Mouse (Mus musculus): Measurements from ENCODE around the gene Nsun5. TPM values are rescaled to one million over a fixed set of nuclear protein-coding genes. Genes with fewer than 3 reads are reported as not detected.
"Not testable (repeated sequence)": the region's sequence is repeated elsewhere in the genome, so short reads cannot be mapped to it uniquely, and the experiment has no call there.

Nsun5 gene
- total RNA-seq, 2 experiments from 2014 or later: 0.77 to 3.2 TPM

- ATAC-seq (replicated peaks; ENCODE audit: low FRiP score, poor library complexity, severe bottlenecking): not testable (repeated sequence)
Observed at GRCm38 (mm10) chr5:135369196-135369595, 557 bp upstream of the Nsun5 start.

GRCm38 (mm10) chr5:135371195-135371594 is 1.4 kb downstream of the Nsun5 start:
- ATAC-seq (replicated peaks; ENCODE audit: low FRiP score, poor library complexity, severe bottlenecking): no peak

GRCm38 (mm10) chr5:135373601-135374000 is 3.8 kb downstream of the Nsun5 start:
- ATAC-seq (replicated peaks; ENCODE audit: low FRiP score, poor library complexity, severe bottlenecking): no peak

DNA sequence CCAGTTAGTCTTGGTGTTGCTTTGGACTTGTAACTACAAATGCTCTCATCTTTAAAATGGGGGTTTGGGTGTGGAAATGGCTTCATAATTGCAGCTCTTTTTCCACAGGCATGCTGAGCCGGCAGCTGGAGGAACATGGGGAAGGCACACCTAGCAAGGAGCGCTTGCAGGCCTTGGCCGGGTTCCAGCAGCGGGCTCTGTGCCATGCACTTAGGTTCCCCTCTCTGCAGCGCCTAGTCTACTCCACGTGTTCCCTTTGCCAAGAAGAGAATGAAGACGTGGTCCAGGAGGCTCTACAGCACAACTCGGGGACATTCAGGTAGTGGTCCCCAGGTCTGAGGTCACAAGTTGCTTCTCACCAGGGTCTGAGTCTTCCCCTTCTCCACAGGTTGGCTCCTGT is 5.4 kb downstream of the Nsun5 start:
- no peak for ATAC-seq (replicated peaks; ENCODE audit: low FRiP score, poor library complexity, severe bottlenecking)

- ATAC-seq (replicated peaks; ENCODE audit: low FRiP score, poor library complexity, severe bottlenecking): no peak
Observed at GRCm38 (mm10) chr5:135376341-135376740, 6.6 kb downstream of the Nsun5 start.

DNA sequence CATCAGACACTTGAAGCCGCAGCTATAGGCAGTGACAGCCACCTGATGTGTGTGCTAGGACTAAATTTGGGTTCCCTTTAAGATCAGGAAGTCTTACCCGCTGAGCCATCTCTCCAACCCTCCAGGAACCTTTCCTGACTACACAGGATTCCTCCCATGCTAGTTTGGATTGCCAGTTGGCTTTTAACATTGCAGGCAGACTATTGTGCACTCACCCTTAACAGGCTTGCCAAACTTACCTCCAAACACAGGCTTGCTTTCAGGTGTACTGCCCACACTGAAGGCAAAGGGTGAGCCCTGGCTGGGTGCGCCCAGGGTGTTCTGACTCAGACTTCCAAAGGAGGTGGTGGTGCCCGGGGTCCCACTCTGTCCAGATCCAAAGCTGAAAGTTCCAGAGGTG is 10.9 kb downstream of the Nsun5 start:
- no peak for ATAC-seq (replicated peaks; ENCODE audit: low FRiP score, poor library complexity, severe bottlenecking)

DNA sequence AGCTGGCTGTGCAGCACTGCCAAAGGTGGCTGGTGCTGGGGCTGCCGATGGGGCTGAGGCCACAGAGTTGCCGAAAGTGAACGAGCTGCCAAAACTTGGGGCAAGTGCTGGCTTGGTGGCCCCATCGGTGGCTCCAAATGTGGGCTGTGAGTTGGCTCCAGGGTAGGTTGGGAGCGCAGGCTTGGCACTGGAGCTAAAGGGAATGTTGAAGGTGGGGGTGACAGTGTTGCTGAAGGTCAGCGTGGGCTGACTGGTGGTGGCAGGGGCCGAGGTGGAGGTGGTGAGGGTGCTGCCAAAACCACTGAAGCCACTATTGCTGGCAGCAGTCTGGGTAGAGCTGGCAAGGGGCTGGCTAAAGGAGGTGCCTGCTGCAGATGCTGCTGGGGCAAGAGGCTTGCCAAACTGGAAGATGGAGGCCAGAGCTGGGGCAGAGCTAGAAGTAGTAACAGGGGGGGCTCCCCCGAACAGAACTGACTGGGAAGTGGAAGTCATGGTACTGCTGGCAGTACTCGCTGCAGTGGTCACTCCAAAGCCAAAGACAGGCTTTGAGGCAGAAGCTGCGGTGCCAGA is 11.7 kb downstream of the Nsun5 start:
- no peak for ATAC-seq (replicated peaks; ENCODE audit: low FRiP score, poor library complexity, severe bottlenecking)

DNA sequence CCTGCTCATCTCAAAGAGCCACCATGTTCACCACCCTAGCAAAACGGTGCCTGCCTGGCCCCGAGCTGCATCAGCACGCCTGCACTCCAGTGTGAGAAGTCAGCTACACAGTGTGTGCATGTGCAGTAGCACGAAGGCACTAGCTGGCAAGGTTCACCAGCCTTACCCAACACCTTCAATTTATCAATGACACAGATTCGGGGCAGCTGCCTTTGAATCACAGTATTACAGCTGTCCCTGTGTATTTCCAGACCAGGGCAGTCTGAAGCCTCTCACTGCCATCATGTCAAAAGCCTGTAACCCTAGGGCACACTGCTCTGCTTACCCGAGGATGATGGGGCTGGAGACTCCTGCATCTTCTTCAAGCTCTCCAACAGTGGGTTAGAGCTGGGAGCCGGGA is 13.0 kb downstream of the Nsun5 start:
- ATAC-seq (replicated peaks; ENCODE audit: low FRiP score, poor library complexity, severe bottlenecking): no peak

DNA sequence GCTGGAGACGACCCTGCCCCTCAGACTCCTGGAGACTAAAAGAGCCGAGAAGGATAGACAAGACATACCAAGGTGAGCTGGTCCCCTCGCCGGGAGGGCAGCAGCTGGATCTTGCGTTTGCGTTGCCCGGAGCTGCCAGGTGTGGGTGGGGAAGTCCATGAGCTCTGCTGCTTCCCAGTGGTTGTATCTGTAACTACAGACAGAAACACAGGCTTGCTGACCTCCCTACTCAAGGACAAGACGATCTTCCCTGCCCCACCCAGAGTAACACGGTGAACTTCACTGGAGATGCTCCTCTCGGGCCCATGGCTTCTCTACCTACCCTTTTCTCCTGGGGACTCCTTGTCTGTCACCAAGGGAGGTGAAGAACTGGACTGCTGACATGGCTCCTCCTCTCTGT is 14.0 kb downstream of the Nsun5 start:
- ATAC-seq (replicated peaks; ENCODE audit: low FRiP score, poor library complexity, severe bottlenecking): no peak

DNA sequence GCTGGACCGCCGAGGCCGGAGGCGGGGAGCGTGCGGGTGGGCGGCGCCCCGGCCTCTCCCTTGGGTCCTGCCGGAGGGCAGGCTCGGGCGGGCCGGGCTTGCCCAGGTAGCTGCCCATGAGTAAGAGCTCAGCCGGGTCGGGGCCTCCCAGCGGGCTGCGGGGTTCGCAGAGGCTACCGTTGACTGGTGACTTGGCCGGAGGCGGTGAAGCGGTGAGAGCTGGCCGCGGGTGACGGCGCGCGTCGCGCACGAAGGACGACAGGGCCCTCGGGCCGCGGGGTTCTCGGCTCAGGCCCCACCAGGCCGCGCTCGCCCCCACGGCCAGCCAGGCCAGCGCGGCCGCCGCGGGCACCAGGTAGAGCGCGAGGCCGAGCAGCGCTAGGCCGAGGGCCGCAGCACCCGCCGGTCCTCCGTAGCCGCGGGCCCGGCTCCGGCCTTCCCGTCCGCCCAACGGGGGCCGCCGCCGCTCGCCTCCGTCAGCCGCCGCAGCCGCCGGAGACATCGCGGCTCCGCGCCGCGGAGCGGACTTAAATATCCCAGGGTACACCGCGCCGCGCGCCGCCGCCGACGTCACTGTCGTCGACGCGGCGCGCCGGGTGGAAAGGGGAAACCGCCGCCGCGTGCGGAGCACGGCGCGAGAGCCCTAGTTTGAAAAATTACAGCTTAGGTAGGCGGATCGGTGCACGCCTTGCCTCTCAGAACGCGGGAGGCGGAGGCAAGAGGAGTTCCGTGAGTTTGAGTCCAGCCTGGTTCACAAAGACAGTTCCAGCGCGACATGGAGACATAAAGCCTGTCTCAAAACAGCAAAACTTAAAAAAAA is 24.5 kb downstream of the Nsun5 start, which contains the start of gene Pom121:
Pom121 (minus strand) TSS at position 543 of the 820 bp plus-strand sequence.
- peak; percentile 86 for ATAC-seq (replicated peaks; ENCODE audit: low FRiP score, poor library complexity, severe bottlenecking)

DNA sequence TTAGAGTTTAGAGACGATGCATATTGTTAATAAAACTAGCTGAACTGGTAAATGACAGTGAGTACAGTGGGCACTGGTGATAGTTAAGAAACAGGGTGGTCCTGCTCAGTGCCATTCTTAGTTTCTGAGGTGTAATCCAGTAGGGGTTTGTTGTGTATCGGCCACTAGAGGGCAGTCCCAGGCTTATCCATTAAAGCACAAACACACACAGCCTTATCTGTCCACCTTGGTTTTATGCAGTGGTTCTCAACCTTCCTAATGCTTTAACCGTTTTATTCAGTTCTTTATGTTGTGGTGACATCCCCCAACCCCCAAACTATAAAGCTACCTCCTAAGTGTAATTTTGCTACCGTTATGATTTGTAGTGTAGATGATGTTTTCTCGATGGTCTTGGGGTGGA is 26.1 kb downstream of the Nsun5 start:
- ATAC-seq (replicated peaks; ENCODE audit: low FRiP score, poor library complexity, severe bottlenecking): peak; percentile 64

- no peak for ATAC-seq (replicated peaks; ENCODE audit: low FRiP score, poor library complexity, severe bottlenecking)
Observed at GRCm38 (mm10) chr5:135399382-135399781, 29.6 kb downstream of the Nsun5 start.

- peak; percentile 71 for ATAC-seq (replicated peaks; ENCODE audit: low FRiP score, poor library complexity, severe bottlenecking)
Observed at GRCm38 (mm10) chr5:135400244-135400643, 30.5 kb downstream of the Nsun5 start.

DNA sequence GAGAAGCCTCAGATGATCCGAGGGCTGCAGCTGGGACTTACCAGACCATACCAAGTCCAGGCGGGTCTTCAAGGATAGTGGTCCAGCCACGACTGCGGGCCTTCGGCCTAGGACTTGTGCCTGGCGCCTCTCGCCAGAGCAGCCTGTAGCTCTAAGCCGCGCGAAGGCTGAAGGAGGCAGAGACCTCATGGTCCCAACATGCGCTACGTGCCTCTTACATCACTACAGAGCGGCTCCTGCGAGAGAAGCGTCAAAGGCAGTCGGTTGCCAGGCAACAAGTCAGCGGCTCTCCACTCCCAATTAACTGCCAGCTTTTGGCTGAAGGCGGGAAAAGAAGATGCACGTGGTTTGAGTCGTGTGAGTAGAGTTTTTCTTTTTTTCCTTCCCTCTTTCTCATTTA is 34.9 kb downstream of the Nsun5 start:
- ATAC-seq (replicated peaks; ENCODE audit: low FRiP score, poor library complexity, severe bottlenecking): no peak

DNA sequence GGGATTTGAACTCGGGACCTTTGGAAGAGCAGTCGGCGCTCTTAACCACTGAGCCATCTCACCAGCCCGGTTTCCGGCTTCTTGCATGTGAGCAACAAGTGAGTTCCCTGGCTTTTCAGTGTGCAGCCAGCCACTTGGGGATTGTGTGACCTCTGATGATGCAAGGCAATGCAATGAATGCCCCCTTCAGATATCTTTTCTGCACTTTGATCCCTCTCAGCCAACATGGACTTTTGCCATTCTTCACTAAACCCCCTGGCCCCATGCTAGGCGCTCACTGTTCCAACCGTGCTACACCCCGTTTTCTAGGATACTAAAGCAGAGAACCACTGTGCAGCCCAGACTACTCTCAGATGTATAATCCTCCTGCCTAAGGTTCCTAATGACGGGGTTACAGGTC is 35.7 kb downstream of the Nsun5 start:
- no peak for ATAC-seq (replicated peaks; ENCODE audit: low FRiP score, poor library complexity, severe bottlenecking)

DNA sequence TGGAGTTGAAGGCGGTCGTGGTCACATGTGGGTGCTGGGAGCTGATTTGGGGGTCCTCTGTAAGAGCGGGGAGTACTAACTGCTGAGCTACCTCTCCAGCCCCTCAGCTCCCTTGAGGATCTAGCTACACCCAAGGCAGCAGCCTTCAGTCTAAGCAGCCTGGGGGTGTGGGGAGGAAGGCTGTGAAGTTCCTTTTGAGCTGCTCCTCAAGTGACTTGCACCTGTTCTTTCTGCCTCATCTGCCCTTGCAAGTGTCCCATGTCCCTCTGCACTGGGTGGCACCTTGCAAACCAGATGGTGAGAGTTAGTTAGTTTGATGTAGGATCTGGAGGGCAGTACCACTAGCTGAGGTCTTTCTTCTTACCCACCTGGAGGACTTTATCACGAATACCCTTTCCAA is 38.4 kb downstream of the Nsun5 start:
- ATAC-seq (replicated peaks; ENCODE audit: low FRiP score, poor library complexity, severe bottlenecking): no peak

DNA sequence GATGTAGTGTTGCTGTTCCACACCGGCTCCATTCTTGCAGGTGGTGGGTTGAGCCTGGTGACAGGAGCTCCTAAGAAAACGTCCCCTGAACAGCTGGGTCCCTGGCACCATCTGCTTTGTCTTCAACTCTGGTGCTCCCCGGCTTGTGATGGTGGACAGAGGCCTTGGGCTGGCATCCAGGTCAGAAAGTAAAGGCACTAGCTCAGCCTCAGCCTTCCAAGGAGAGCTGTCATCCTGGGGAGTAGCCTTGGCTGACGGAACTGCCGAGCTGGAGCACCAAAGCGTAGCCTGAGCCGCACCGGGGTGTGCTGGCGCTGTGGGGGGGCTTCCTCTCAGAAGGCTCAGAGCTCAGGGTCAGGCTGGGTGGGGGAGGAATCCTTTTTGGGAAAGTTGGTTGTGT is 40.5 kb downstream of the Nsun5 start:
- no peak for ATAC-seq (replicated peaks; ENCODE audit: low FRiP score, poor library complexity, severe bottlenecking)

Other genes with a start within 250 kb of the Nsun5 start
- gene Tbl2, start 220.3 kb upstream of the Nsun5 start, total RNA-seq (2015; ENCODE audit: low replicate concordance): 1.5 and 3.6 TPM in 2 replicates
- gene Tbl2, start 220.3 kb upstream of the Nsun5 start, total RNA-seq (2017; ENCODE audit: low replicate concordance): 2.8 and 3.7 TPM in 2 replicates
- gene Bcl7b, start 201.7 kb upstream of the Nsun5 start, total RNA-seq (2015; ENCODE audit: low replicate concordance): 6.0 and 10.0 TPM in 2 replicates
- gene Bcl7b, start 201.7 kb upstream of the Nsun5 start, total RNA-seq (2017; ENCODE audit: low replicate concordance): 12.9 and 19.2 TPM in 2 replicates
- gene Baz1b, start 182.7 kb upstream of the Nsun5 start, total RNA-seq (2015; ENCODE audit: low replicate concordance): 33.4 and 39.8 TPM in 2 replicates
- gene Baz1b, start 182.7 kb upstream of the Nsun5 start, total RNA-seq (2017; ENCODE audit: low replicate concordance): 91.2 and 108 TPM in 2 replicates
- not detected in 2 replicates for gene Fzd9, start 118.7 kb upstream of the Nsun5 start, total RNA-seq (2015; ENCODE audit: low replicate concordance)
- not detected in 2 replicates for gene Fzd9, start 118.7 kb upstream of the Nsun5 start, total RNA-seq (2017; ENCODE audit: low replicate concordance)
- gene Fkbp6, start 19.9 kb upstream of the Nsun5 start, total RNA-seq (2015; ENCODE audit: low replicate concordance): not detected in 2 replicates
- not detected in 2 replicates for gene Fkbp6, start 19.9 kb upstream of the Nsun5 start, total RNA-seq (2017; ENCODE audit: low replicate concordance)
- not detected in 2 replicates for gene Trim50, start 16.7 kb upstream of the Nsun5 start, total RNA-seq (2015; ENCODE audit: low replicate concordance)
- not detected in 2 replicates for gene Trim50, start 16.7 kb upstream of the Nsun5 start, total RNA-seq (2017; ENCODE audit: low replicate concordance)
- gene Pom121, start 24.6 kb downstream of the Nsun5 start, total RNA-seq (2015; ENCODE audit: low replicate concordance): 13.8 and 21.3 TPM in 2 replicates
- 2.8 and 4.3 TPM in 2 replicates for gene Pom121, start 24.6 kb downstream of the Nsun5 start, total RNA-seq (2017; ENCODE audit: low replicate concordance)
- gene Hip1, start 175.2 kb downstream of the Nsun5 start, total RNA-seq (2015; ENCODE audit: low replicate concordance): 1.2 and 5.0 TPM in 2 replicates
- gene Hip1, start 175.2 kb downstream of the Nsun5 start, total RNA-seq (2017; ENCODE audit: low replicate concordance): 1.3 and 4.9 TPM in 2 replicates
- gene Ccl26, start 193.6 kb downstream of the Nsun5 start, total RNA-seq (2015; ENCODE audit: low replicate concordance): not detected in 2 replicates
- not detected in 2 replicates for gene Ccl26, start 193.6 kb downstream of the Nsun5 start, total RNA-seq (2017; ENCODE audit: low replicate concordance)
- not detected in 2 replicates for gene Ccl24, start 203.1 kb downstream of the Nsun5 start, total RNA-seq (2015; ENCODE audit: low replicate concordance)
- gene Ccl24, start 203.1 kb downstream of the Nsun5 start, total RNA-seq (2017; ENCODE audit: low replicate concordance): not detected in 2 replicates

Measured in erythroblast, adult 5-6 weeks (primary cell).